Mouse (Mus musculus) heart, adult 2 months (tissue): ENCODE results near the gene Npnt. TPM values are rescaled to one million over a fixed set of nuclear protein-coding genes. Genes with fewer than 3 reads are reported as not detected.

Experiments used
- DNase-seq, 2 experiments: peaks; one replicate each; pipeline ENCODE4 v3.0.0; 2021
- H3K27ac ChIP-seq: fragments of 200-600 bp; 2 replicates; pipeline ENCODE4 v1.8.1; 2022
- H3K27me3 ChIP-seq: fragments of 200-500 bp; 2 replicates; pipeline ENCODE4 v1.6.1; 2012; ENCODE audit warnings: mild to moderate bottlenecking, low read length, inconsistent platforms, mixed read lengths; ENCODE audit not compliant: control insufficient read depth, insufficient read depth
- H3K36me3 ChIP-seq: fragments of 200-500 bp; 2 replicates; pipeline ENCODE4 v1.6.1; 2012; ENCODE audit warnings: low read length, inconsistent platforms; ENCODE audit not compliant: control insufficient read depth, insufficient read depth
- H3K4me1 ChIP-seq: fragments of 200-500 bp; 2 replicates; pipeline ENCODE4 v1.6.1; 2011; ENCODE audit warnings: low read length; ENCODE audit not compliant: control insufficient read depth, insufficient read depth
- H3K4me3 ChIP-seq: fragments of 200-600 bp; 2 replicates; pipeline ENCODE4 v1.8.1; 2022
- H3K79me2 ChIP-seq: fragments of 200-500 bp; replicated peaks from 2 replicates; pipeline ENCODE4 v1.6.1; 2012; ENCODE audit warnings: mild to moderate bottlenecking, inconsistent platforms, low read length, moderate library complexity, mixed read lengths; ENCODE audit not compliant: control insufficient read depth, insufficient read depth
- H3K9ac ChIP-seq: fragments of 200-500 bp; 2 replicates; pipeline ENCODE4 v1.6.1; 2012; ENCODE audit warnings: low read depth, mild to moderate bottlenecking, control low read depth, inconsistent platforms, low read length, mixed read lengths
- CTCF ChIP-seq: fragments of 200-600 bp; IDR thresholded peaks from 2 replicates; pipeline ENCODE4 v1.8.1; 2022; ENCODE audit warnings: antibody characterized with exemption, mild to moderate bottlenecking, moderate library complexity
- EP300 ChIP-seq: fragments of 200-500 bp; IDR thresholded peaks from 2 replicates; pipeline ENCODE4 v1.6.1; 2011; ENCODE audit warnings: low read depth, low read length, control low read depth; ENCODE audit not compliant: insufficient read depth
- POLR2A ChIP-seq: fragments of 200-500 bp; IDR thresholded peaks from 2 replicates; pipeline ENCODE4 v1.6.1; 2011; ENCODE audit warnings: mild to moderate bottlenecking, low read depth, low read length, control low read depth; ENCODE audit not compliant: insufficient read depth
- WGBS: fragments of 180-500 bp; shearing (Covaris S2); methylation state at CpG from one replicate; pipeline ENCODE4 v1.1.7; 2018; 5-methylcytosine and 5-hydroxymethylcytosine counted together
- intact Hi-C: fragments of 180-260 bp; cut with DNase I; formaldehyde crosslinking; loops from one replicate; pipeline ENCODE4 v1.15.1; 2025
- polyA plus RNA-seq: library from polyadenylated mRNA; depleted of rRNA; stranded (reverse); fragments of >200 nt; gene quantifications from 2 replicates; pipeline ENCODE4 v1.2.3, GENCODE M21; 2012
- total RNA-seq, 2 experiments: library from RNA; stranded (reverse); gene quantifications; 2 replicates each; pipeline ENCODE4 v1.2.3; 2021

Gene Npnt
- total and polyA plus RNA-seq, 3 experiments: 3.1 to 6.7 (median 4.5) TPM

- no peak overlapping the region; the same call in 1 of the 2 replicates for H3K4me3 ChIP-seq
- intact Hi-C loops: no loop called here
- no peak for DNase-seq
- H3K79me2 ChIP-seq: no peaks in the 10 kb centered on the region
- no peak overlapping the region for H3K9ac ChIP-seq
- H3K27me3 ChIP-seq: peaks cover 6% of the 10 kb centered on the region
- WGBS: 12% methylated on average over 7 of the region's 7 CpGs
- H3K36me3 ChIP-seq: no peaks in the 10 kb centered on the region
- no peak overlapping the region for H3K27ac ChIP-seq
- no peak for TF ChIP-seq EP300
- no peak for TF ChIP-seq CTCF
- no peak for TF ChIP-seq POLR2A
- no peaks in the 10 kb centered on the region for H3K4me1 ChIP-seq
These were observed 414 bp upstream of the Npnt start for GRCm38 (mm10) chr3:132950529-132950880.

- intact Hi-C loops: no loop called here
- Histone ChIP-seq H3K79me2 (no peaks in the 10 kb centered on the region), H3K36me3 (no peaks in the 10 kb centered on the region), H3K27me3 (peaks cover 6% of the 10 kb centered on the region), H3K4me3 (peak overlapping the region; percentile 47), H3K4me1 (no peaks in the 10 kb centered on the region), H3K27ac (no peak overlapping the region), H3K9ac (peak overlapping the region; percentile 7)
- TF ChIP-seq CTCF: no peak
- TF ChIP-seq POLR2A: no peak
- TF ChIP-seq EP300: no peak
- DNase-seq: peak in 1 of 2 experiments; percentile 17
- WGBS: 1% methylated on average over 23 of the region's 26 CpGs
These were observed 706 bp downstream of the Npnt start for GRCm38 (mm10) chr3:132949380-132949790.

DNA sequence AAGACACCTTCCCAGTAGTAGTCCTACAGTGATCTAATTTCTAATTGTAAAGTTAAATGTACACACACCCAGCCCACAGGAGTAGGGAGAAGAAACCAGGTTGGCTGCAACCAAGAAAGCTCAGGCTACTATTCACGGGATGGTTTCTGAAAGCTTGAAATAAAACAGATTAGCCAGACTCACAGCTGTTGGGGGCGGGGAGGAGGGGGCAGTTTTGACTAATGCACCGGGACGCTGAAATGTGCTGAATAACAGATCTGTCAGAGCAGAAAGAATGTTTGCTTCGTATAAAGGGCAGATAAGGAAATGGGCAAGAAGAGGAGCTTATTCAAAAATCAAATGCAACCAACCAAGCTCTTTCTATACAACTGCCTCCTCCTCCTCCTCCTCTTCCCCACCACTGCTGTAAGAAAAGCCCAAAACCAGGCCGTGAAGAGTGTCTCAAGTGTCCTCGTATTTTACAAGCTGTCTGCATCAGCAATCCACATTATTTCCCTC is 1.7 kb downstream of the Npnt start:
- H3K4me3 ChIP-seq: no peak overlapping the region
- 35% methylated on average over 7 of the region's 7 CpGs for WGBS
- no peaks in the 10 kb centered on the region for H3K4me1 ChIP-seq
- intact Hi-C loops: no loop called here
- H3K9ac ChIP-seq: no peak overlapping the region
- TF ChIP-seq CTCF (no peak), POLR2A (no peak), EP300 (no peak)
- no peak overlapping the region for H3K27ac ChIP-seq
- H3K27me3 ChIP-seq: peaks cover 6% of the 10 kb centered on the region
- H3K36me3 ChIP-seq: no peaks in the 10 kb centered on the region
- DNase-seq: no peak
- no peaks in the 10 kb centered on the region for H3K79me2 ChIP-seq

DNA sequence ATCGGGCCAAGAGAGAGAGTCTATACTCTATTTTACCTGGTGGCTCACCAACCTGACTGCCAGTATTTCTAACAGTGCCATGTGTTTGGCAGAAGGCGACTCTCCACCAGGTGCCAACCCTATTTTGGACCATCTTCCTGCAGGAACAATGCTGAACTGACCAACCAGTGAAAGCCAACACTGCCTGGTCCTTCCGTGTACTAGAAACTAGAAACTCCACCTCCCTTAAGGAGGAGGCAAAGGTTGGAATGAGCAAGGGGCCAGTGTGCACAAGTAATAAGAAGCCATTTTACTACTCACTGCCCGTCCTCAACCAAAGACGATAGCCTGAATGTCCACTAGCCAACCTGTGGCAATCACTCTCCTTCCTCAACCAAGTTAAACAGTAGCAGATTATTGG is 4.0 kb downstream of the Npnt start:
- DNase-seq: no peak
- H3K79me2 ChIP-seq: no peaks in the 10 kb centered on the region
- H3K27me3 ChIP-seq: peaks cover 6% of the 10 kb centered on the region
- no peak overlapping the region for H3K9ac ChIP-seq
- H3K4me1 ChIP-seq: no peaks in the 10 kb centered on the region
- TF ChIP-seq POLR2A (no peak), CTCF (no peak), EP300 (no peak)
- H3K27ac ChIP-seq: no peak overlapping the region
- H3K4me3 ChIP-seq: no peak overlapping the region
- WGBS: 91% methylated on average over 5 of the region's 5 CpGs
- intact Hi-C loops: no loop called here
- no peaks in the 10 kb centered on the region for H3K36me3 ChIP-seq

DNA sequence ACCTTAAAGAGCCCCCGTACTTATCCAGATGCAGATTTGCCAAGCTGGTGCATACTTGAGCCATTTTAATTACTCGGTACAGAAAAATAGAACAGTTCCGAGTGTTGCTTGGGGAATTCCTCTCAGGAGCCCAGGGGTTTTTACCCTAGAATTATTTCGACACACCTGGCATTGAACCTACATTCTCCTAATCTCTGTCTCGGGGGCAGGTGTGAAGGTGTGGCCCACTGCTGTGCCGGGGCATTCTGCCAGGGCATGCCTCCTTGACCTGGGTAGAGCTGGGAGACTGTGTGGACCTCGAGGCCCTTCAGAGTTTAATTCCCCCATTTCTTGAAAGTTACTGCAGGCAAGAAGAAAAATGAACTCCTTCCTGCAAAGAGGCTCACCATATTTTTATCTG is 4.4 kb downstream of the Npnt start:
- TF ChIP-seq EP300: no peak
- no peak for TF ChIP-seq POLR2A
- TF ChIP-seq CTCF: no peak
- 74% methylated on average over 7 of the region's 7 CpGs for WGBS
- Histone ChIP-seq H3K4me3 (no peak overlapping the region), H3K4me1 (no peaks in the 10 kb centered on the region), H3K27me3 (peaks cover 6% of the 10 kb centered on the region), H3K36me3 (no peaks in the 10 kb centered on the region), H3K27ac (no peak overlapping the region), H3K9ac (no peak overlapping the region), H3K79me2 (no peaks in the 10 kb centered on the region)
- intact Hi-C loops: no loop called here
- DNase-seq: no peak

- Histone ChIP-seq H3K4me3 (no peak overlapping the region), H3K36me3 (no peaks in the 10 kb centered on the region), H3K27ac (no peak overlapping the region), H3K27me3 (peaks cover 5% of the 10 kb centered on the region), H3K79me2 (no peaks in the 10 kb centered on the region), H3K9ac (no peak overlapping the region), H3K4me1 (no peaks in the 10 kb centered on the region)
- no peak for DNase-seq
- intact Hi-C loops: no loop called here
- TF ChIP-seq EP300 (no peak), CTCF (no peak), POLR2A (no peak)
- 72% methylated on average over 3 of the region's 3 CpGs for WGBS
These were observed 5.5 kb downstream of the Npnt start for GRCm38 (mm10) chr3:132944609-132945008.
